Mouse (Mus musculus): Measurements from ENCODE around the gene Wsb1. TPM values are rescaled to one million over a fixed set of nuclear protein-coding genes. Genes with fewer than 3 reads are reported as not detected.

Wsb1 gene
- total and polyA plus RNA-seq, 2 experiments from 2014 or later: 227 to 230 TPM

DNA sequence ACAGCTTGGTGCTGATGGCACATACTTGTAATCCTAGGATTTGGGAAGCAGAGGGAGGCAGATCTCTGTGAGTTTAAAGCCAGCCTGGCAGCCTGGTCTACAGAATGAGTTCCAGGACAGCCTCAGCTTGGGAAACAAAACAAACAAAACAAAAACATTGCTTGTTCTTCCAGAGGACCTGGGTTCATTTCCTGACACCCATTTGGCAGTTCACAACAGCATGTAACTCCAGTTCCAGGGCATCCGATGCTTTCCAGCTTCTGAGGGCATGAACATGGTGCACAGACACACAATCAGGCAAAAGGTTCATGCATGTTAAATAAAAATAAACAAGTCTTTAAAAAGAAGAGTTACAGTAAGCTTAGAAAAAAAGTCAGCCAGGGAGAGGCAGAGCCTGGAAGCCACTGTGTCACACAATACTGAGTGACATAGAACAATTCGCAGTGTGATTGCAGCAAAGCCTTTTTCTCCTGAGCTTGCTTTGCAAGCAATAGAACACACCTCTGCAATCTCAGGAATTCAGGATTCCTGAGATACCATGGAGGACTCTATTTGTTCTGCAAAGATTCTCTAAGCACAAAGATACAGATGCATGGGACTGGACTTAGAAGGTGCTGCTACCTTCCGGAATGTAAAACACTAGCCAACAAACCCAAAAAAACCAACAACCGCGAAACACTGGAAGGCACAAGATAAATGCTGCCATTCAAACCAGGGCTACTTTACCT is 34.6 kb upstream of the Wsb1 start:
- H3K4me1 ChIP-seq (ENCODE audit: insufficient read depth, low read length): no peaks in the 10 kb centered on the region
- no peaks in the 10 kb centered on the region for H3K9me3 ChIP-seq (ENCODE audit: low read length)
- no peaks in the 10 kb centered on the region for H3K27me3 ChIP-seq (ENCODE audit: insufficient read depth, low read length)
- H3K9ac ChIP-seq (replicated peaks; ENCODE audit: low read length, poor library complexity, severe bottlenecking): no peak overlapping the region
- H3K36me3 ChIP-seq (ENCODE audit: insufficient read depth, low read length): no peaks in the 10 kb centered on the region
- ATAC-seq (ENCODE audit: low FRiP score): no peak
- no peak for TF ChIP-seq CTCF (IDR thresholded peaks at IDR 0.05)
- H3K4me2 ChIP-seq (ENCODE audit: low read depth, low read length, poor library complexity, severe bottlenecking): no peak overlapping the region
- H3K4me3 ChIP-seq (ENCODE audit: low read depth, low read length): no peak overlapping the region
- WGBS: 88% methylated on average over 5 of the region's 5 CpGs
- DNase-seq (ENCODE audit: low spot score): no peak
- no peak overlapping the region for H3K27ac ChIP-seq (ENCODE audit: low read depth, low read length)

DNA sequence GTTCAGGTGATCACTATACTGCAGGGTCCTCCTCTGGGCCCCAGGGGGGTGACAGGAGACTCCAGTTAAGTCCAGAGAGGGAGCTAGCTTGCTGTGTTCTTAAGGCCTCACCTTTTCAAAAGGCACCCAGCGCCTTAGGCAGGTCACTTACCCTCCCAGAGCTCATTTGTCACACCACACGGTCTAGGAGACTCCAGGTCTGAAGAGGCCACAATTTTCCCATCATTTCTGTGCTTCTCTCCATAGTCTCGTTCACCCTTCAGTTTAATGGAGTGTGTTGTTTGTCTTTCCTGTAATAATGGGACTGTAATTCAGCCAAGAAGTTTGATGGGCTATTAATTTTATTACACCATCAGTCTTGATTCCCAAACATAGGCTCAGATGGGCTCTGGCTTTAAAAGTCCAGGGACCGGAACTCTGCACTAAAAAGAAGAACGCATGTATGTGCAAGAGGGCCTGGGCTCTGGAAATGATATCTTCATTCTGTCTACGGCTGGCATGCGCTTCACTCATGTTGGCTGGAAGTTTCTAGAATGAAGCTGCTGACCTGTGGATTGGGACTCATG is 33.9 kb upstream of the Wsb1 start:
- DNase-seq (ENCODE audit: low spot score): no peak
- no peak overlapping the region for H3K4me3 ChIP-seq (ENCODE audit: low read depth, low read length)
- no peak for ATAC-seq (ENCODE audit: low FRiP score)
- H3K9ac ChIP-seq (replicated peaks; ENCODE audit: low read length, poor library complexity, severe bottlenecking): no peak overlapping the region
- no peaks in the 10 kb centered on the region for H3K27me3 ChIP-seq (ENCODE audit: insufficient read depth, low read length)
- no peak overlapping the region for H3K4me2 ChIP-seq (ENCODE audit: low read depth, low read length, poor library complexity, severe bottlenecking)
- no peaks in the 10 kb centered on the region for H3K9me3 ChIP-seq (ENCODE audit: low read length)
- 86% methylated on average over 7 of the region's 7 CpGs for WGBS
- no peak overlapping the region for H3K27ac ChIP-seq (ENCODE audit: low read depth, low read length)
- no peaks in the 10 kb centered on the region for H3K4me1 ChIP-seq (ENCODE audit: insufficient read depth, low read length)
- no peak for TF ChIP-seq CTCF (IDR thresholded peaks at IDR 0.05)
- H3K36me3 ChIP-seq (ENCODE audit: insufficient read depth, low read length): no peaks in the 10 kb centered on the region

DNA sequence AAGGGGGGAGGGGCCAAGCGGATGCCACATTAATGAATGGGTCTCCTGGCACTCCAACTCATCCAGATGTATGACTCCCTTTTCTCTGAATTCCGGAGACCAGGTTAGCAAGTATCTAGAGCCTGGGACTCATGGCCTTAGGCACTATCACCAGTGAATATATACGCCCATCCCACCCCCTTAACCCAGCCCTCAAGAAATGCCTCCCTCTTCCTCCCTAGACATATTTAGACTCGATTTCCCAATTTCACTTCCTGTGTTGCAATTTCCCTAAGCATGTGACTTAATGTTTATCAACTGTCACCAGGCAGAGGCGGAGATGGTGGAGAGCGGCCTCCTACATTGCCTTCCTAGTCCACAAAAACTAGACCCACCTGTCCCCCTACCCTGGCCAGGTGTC is 33.0 kb upstream of the Wsb1 start:
- Histone ChIP-seq H3K9ac (replicated peaks; ENCODE audit: low read length, poor library complexity, severe bottlenecking) (no peak overlapping the region), H3K4me1 (ENCODE audit: insufficient read depth, low read length) (no peaks in the 10 kb centered on the region), H3K27me3 (ENCODE audit: insufficient read depth, low read length) (no peaks in the 10 kb centered on the region), H3K27ac (ENCODE audit: low read depth, low read length) (no peak overlapping the region), H3K9me3 (ENCODE audit: low read length) (no peaks in the 10 kb centered on the region), H3K36me3 (ENCODE audit: insufficient read depth, low read length) (no peaks in the 10 kb centered on the region), H3K4me2 (ENCODE audit: low read depth, low read length, poor library complexity, severe bottlenecking) (no peak overlapping the region), H3K4me3 (ENCODE audit: low read depth, low read length) (no peak overlapping the region)
- DNase-seq (ENCODE audit: low spot score) (no peak), ATAC-seq (ENCODE audit: low FRiP score) (no peak)
- WGBS: 87% methylated on average over 6 of the region's 6 CpGs
- no peak for TF ChIP-seq CTCF (IDR thresholded peaks at IDR 0.05)

DNA sequence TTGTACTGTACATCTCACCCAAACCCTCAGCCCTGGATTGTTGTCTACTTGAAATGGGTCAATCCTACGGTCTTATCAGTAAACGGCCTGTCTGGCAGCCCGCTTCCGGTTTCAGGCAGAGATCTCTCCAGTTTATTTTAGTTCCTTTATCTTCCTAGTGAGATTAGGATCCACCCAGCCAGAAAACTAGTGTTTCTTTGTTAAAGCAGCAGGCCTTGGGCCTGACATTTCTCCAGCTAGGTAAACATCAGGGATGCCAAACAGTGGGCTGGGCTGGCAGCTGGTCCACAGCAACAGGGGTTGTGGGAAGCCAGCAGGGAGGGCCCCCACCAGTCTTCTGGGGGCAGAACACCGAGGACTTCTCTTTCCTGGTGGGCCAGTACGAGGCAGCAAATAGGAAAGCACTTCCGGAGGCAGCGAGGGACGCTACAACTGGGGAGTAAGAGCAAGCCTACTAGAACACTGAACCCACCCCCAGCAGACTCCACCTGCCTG is 31.9 kb upstream of the Wsb1 start:
- TF ChIP-seq CTCF (IDR thresholded peaks at IDR 0.05): no peak

DNA sequence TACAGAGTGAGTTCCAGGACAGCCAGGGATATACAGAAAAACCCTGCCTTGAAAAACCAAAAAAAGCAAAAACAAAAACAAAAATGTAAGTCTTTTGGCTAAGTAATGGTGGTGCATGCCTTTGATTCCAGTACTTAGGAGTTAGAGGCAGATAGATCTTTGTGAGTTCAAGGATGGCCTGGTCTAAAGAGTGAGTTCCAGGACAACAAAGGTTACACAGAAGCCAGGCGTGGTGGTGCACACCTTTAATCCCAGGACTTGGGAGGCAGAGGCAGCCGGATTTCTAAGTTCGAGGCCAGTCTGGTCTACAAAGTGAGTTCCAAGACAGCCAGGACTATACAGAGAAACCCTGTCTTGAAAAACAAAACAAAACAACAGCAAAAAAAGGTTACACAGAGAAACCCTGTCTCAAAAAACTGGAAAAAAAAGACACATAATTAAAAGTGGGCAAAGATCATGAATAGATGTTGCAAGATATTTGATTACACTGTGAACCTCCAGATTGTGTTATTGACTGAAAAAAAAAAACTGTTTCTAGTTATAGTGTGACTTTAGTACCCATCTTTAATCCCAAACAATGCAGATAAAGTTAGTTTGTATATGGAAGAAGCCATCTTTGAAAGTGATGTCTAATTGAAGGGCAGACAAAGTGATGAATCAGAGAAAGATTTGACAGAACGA is 29.0 kb upstream of the Wsb1 start:
- Histone ChIP-seq H3K27me3 (ENCODE audit: insufficient read depth, low read length) (no peaks in the 10 kb centered on the region), H3K9me3 (ENCODE audit: low read length) (no peaks in the 10 kb centered on the region), H3K27ac (ENCODE audit: low read depth, low read length) (no peak overlapping the region), H3K4me1 (ENCODE audit: insufficient read depth, low read length) (no peaks in the 10 kb centered on the region), H3K4me2 (ENCODE audit: low read depth, low read length, poor library complexity, severe bottlenecking) (no peak overlapping the region), H3K9ac (replicated peaks; ENCODE audit: low read length, poor library complexity, severe bottlenecking) (no peak overlapping the region), H3K36me3 (ENCODE audit: insufficient read depth, low read length) (no peaks in the 10 kb centered on the region), H3K4me3 (ENCODE audit: low read depth, low read length) (no peak overlapping the region)
- DNase-seq (ENCODE audit: low spot score) (no peak), ATAC-seq (ENCODE audit: low FRiP score) (no peak)
- WGBS: 95% methylated on average over 4 of the region's 4 CpGs
- TF ChIP-seq CTCF (IDR thresholded peaks at IDR 0.05): no peak

More for the DNA sequence above, 31.9 kb upstream of the Wsb1 start:
- Histone ChIP-seq H3K27ac (ENCODE audit: low read depth, low read length) (no peak overlapping the region), H3K36me3 (ENCODE audit: insufficient read depth, low read length) (no peaks in the 10 kb centered on the region), H3K27me3 (ENCODE audit: insufficient read depth, low read length) (no peaks in the 10 kb centered on the region), H3K9ac (replicated peaks; ENCODE audit: low read length, poor library complexity, severe bottlenecking) (no peak overlapping the region), H3K4me2 (ENCODE audit: low read depth, low read length, poor library complexity, severe bottlenecking) (no peak overlapping the region), H3K4me1 (ENCODE audit: insufficient read depth, low read length) (no peaks in the 10 kb centered on the region), H3K4me3 (ENCODE audit: low read depth, low read length) (no peak overlapping the region), H3K9me3 (ENCODE audit: low read length) (no peaks in the 10 kb centered on the region)
- 77% methylated on average over 9 of the region's 9 CpGs for WGBS
- DNase-seq (ENCODE audit: low spot score) (no peak), ATAC-seq (ENCODE audit: low FRiP score) (no peak)

DNA sequence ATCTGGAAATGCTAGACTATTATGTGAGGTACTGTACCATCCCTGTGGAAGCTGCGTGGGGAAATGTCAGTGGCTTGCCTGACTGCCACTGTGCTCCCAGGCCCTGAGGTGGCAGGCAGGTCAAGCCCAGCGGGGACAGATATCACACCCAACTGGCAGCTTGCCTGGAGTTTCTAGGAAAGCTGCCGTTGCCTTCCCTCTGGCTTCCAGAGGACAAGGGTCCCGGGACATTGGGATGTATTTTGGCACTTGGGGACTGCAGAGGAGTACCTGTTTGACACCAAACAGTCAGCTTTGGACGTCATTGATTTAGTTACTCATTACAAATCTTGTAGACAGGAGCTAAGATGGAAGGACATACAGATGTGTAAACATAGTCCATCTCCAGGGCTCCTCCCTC is 26.9 kb upstream of the Wsb1 start:
- Histone ChIP-seq H3K9ac (replicated peaks; ENCODE audit: low read length, poor library complexity, severe bottlenecking) (no peak overlapping the region), H3K27me3 (ENCODE audit: insufficient read depth, low read length) (no peaks in the 10 kb centered on the region), H3K27ac (ENCODE audit: low read depth, low read length) (no peak overlapping the region), H3K4me1 (ENCODE audit: insufficient read depth, low read length) (no peaks in the 10 kb centered on the region), H3K4me3 (ENCODE audit: low read depth, low read length) (no peak overlapping the region), H3K36me3 (ENCODE audit: insufficient read depth, low read length) (no peaks in the 10 kb centered on the region), H3K4me2 (ENCODE audit: low read depth, low read length, poor library complexity, severe bottlenecking) (no peak overlapping the region), H3K9me3 (ENCODE audit: low read length) (no peaks in the 10 kb centered on the region)
- ATAC-seq (ENCODE audit: low FRiP score): no peak
- DNase-seq (ENCODE audit: low spot score): no peak
- 79% methylated on average over 5 of the region's 5 CpGs for WGBS
- TF ChIP-seq CTCF (IDR thresholded peaks at IDR 0.05): no peak

All from midbrain, postnatal 0 days (tissue).